Mouse (Mus musculus) small intestine, adult 2 months (tissue): ENCODE measurements around the gene Armc9.

ENCODE experiments used
- CTCF ChIP-seq: fragments of 200-500 bp; IDR thresholded peaks from 2 replicates; pipeline ENCODE4 v1.5.1; 2012; ENCODE audit warnings: low read depth, mild to moderate bottlenecking, control low read depth, inconsistent platforms, low read length, moderate library complexity, mixed read lengths; ENCODE audit not compliant: insufficient replicate concordance, insufficient read length; ENCODE audit errors: extremely low read depth
- POLR2A ChIP-seq: fragments of 200-500 bp; IDR thresholded peaks from 2 replicates; pipeline ENCODE4 v1.6.1; 2012; ENCODE audit warnings: low read depth, mild to moderate bottlenecking, control low read depth, inconsistent platforms, low read length, moderate library complexity

DNA sequence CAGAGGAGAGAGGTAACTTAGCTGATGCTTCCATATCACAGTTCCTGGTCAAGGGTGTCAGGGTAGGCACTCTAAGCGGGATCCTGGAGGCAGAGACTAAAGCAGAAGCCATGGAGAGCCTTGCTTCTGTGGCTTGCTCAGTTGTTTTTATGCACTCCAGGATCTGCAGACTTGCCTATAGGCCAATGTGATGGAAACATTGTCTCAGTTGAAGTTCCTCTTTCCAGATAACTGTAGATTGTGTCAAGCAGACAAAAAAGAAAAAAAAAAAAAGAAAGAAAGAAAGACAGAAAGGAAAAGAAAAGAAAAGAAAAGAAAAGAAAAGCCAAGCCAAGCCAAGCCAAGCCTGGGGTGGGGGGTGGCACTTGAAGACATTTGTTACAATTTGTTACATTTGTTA lies 60.7 kb downstream of the Armc9 start:
- TF ChIP-seq POLR2A (no peak), CTCF (no peak)
